ENCODE assay signal across 17 mouse cellular contexts in genomic region chr19:28234676-28235075, GRCm38 (mm10).
A peak's percentile ranks its signal among the peaks of the same experiment; 100 is the strongest.
DNase-seq lines count a peak whose midpoint lies in the region; ATAC-seq lines count a peak whose summit lies in the region.
"Had no signal": no experiment of that assay in that cellular context is flagged by ENCODE, and none has a peak within 500 bp of the region (broad histone marks: within the 10 kb centered on the region; RNA-seq: fewer than 3 reads in every experiment).

No protein-coding gene starts in this region.

- no peaks in the 10 kb centered on the region for H3K27me3 ChIP-seq in forebrain, embryonic 16.5 days (replicated peaks; ENCODE audit: control insufficient read depth, insufficient read depth, low read length)
- H3K27me3 ChIP-seq in forebrain, embryonic 11.5 days (ENCODE audit: control insufficient read depth, insufficient read depth, low read length) = no peaks in the 10 kb centered on the region
- H3K27me3 ChIP-seq: embryonic facial prominence, embryonic 13.5 days; embryonic facial prominence, embryonic 15.5 days; forebrain, embryonic 12.5 days had no signal

- H3K36me3 ChIP-seq in forebrain, embryonic 16.5 days (ENCODE audit: control insufficient read depth, insufficient read depth) = no peaks in the 10 kb centered on the region
- H3K36me3 ChIP-seq in forebrain, embryonic 11.5 days (ENCODE audit: control insufficient read depth, insufficient read depth, low read length) = no peaks in the 10 kb centered on the region
- H3K36me3 ChIP-seq: embryonic facial prominence, embryonic 13.5 days; embryonic facial prominence, embryonic 15.5 days; forebrain, embryonic 12.5 days had no signal

- H3K4me2 ChIP-seq in forebrain, embryonic 16.5 days (ENCODE audit: low read length) = no peak overlapping the region
- H3K4me2 ChIP-seq in forebrain, embryonic 11.5 days (ENCODE audit: low read depth, low read length, severe bottlenecking) = no peak overlapping the region
- H3K4me2 ChIP-seq: embryonic facial prominence, embryonic 13.5 days; embryonic facial prominence, embryonic 15.5 days; forebrain, embryonic 12.5 days had no signal

- no peak overlapping the region for H3K27ac ChIP-seq in forebrain, embryonic 16.5 days (ENCODE audit: low read length)
- no peak overlapping the region for H3K27ac ChIP-seq in forebrain, embryonic 11.5 days (ENCODE audit: low read depth, low read length)
- H3K27ac ChIP-seq: embryonic facial prominence, embryonic 13.5 days; embryonic facial prominence, embryonic 15.5 days; forebrain, embryonic 12.5 days had no signal

- 0 out of 2 replicates have a peak, but pooled peaks have one; percentile 31 for ATAC-seq in forebrain, embryonic 16.5 days
- ATAC-seq in forebrain, embryonic 11.5 days (replicated peaks; ENCODE audit: low FRiP score) = no peak

- peak; percentile 50 to 69 for DNase-seq in cerebellum, postnatal 14 days
- DNase-seq in cerebellum, adult 18-20 months = no peak
- DNase-seq in forebrain, embryonic 11.5 days (ENCODE audit: low spot score) = no peak
- DNase-seq in layer of hippocampus, postnatal 14 days (ENCODE audit: low spot score in 2 of 2) = peak; percentile 17 to 67
- DNase-seq in layer of hippocampus, adult 9-11 months = no peak
- DNase-seq: adrenal gland, adult 2 months; adrenal gland, postnatal 10 days; adrenal gland, postnatal 25 days; cerebellum, adult 11 months; cerebellum, adult 9-10 months; cerebellum, postnatal 36 days; embryo, embryonic 11 days had no signal

- H3K4me3 ChIP-seq in forebrain, embryonic 16.5 days (replicated peaks; ENCODE audit: low read length) = no peak overlapping the region
- H3K4me3 ChIP-seq in forebrain, embryonic 11.5 days (ENCODE audit: low read depth, low read length) = no peak overlapping the region
- H3K4me3 ChIP-seq: embryonic facial prominence, embryonic 13.5 days; embryonic facial prominence, embryonic 15.5 days; erythroblast, embryonic 14.5 days; forebrain, embryonic 12.5 days had no signal

- no peak overlapping the region for H3K9ac ChIP-seq in forebrain, embryonic 16.5 days (replicated peaks; ENCODE audit: low read depth, low read length)
- H3K9ac ChIP-seq in forebrain, embryonic 11.5 days (ENCODE audit: low read length) = no peak overlapping the region
- H3K9ac ChIP-seq: embryonic facial prominence, embryonic 13.5 days; embryonic facial prominence, embryonic 15.5 days; forebrain, embryonic 12.5 days had no signal

- no peaks in the 10 kb centered on the region for H3K4me1 ChIP-seq in forebrain, embryonic 16.5 days (replicated peaks; ENCODE audit: control insufficient read depth, insufficient read depth, low read length)
- H3K4me1 ChIP-seq in forebrain, embryonic 11.5 days (replicated peaks; ENCODE audit: control insufficient read depth, insufficient read depth, low read length) = no peaks in the 10 kb centered on the region
- H3K4me1 ChIP-seq: embryonic facial prominence, embryonic 13.5 days; forebrain, embryonic 12.5 days had no signal

- no peaks in the 10 kb centered on the region for H3K9me3 ChIP-seq in forebrain, embryonic 16.5 days (ENCODE audit: control insufficient read depth, low read length)
- H3K9me3 ChIP-seq in forebrain, embryonic 11.5 days (ENCODE audit: control insufficient read depth, low read length) = no peaks in the 10 kb centered on the region
- H3K9me3 ChIP-seq: embryonic facial prominence, embryonic 13.5 days; embryonic facial prominence, embryonic 15.5 days; forebrain, embryonic 12.5 days had no signal

- WGBS in forebrain, embryonic 16.5 days = 84% methylated on average over 2 of the region's 2 CpGs
- WGBS in forebrain, embryonic 11.5 days = 96% methylated on average over 2 of the region's 2 CpGs

Comparison
In these comparisons a context has a peak if more than half of its experiments do, and no peak if none do; other contexts are left out.
1. DNase-seq: peak in cerebellum, postnatal 14 days (2 of 2) and layer of hippocampus, postnatal 14 days (2 of 2); none in cerebellum, adult 18-20 months (0 of 2), forebrain, embryonic 11.5 days (single experiment) and layer of hippocampus, adult 9-11 months (single experiment).